Mouse (Mus musculus): ENCODE measurements around the gene Zfp758.
A peak's percentile ranks its signal among the peaks of the same experiment; 100 is the strongest.
"Not testable (repeated sequence)": the region's sequence is repeated elsewhere in the genome, so short reads cannot be mapped to it uniquely, and the experiment has no call there.

Gene Zfp758

DNA sequence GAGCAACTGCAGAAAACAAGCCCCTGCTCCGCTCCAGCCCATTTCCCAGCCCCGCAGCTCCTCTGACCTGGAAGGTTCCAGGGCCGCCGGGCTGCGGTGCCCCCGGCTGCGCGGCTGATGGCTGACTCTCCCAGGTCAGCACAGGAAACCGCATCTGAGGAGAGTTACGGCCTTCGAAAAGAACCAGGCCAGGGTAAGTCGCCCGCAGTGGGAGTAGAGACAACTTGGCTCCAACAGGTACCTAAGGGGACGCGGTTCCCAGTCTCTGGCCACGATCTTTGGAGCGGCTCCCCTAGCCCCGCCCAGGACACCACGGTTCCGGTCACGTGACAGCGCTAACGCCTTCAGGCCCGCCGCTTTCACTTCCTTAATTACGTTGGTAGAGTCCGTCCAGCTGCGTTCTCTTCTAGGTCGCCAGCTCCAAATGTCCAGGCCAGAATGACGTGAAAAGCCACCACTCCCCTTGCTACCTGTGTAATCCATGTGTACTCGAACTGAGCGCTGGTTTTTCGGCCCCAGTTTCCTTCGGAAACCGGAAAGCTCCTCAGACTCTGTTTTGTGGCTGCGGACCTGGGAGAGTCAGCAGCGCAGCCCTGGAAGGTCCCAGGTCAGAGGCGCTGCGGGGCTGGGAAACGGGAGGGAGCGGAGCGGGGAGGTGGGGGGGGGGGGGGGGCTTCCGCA is at the start of gene Zfp758, which contains the start of gene Zfp944:
TSS of gene Zfp758 (plus strand) at position 353 of the 681 bp plus-strand sequence.
TSS of gene Zfp944 (minus strand) at position 300 of the 681 bp plus-strand sequence.
- peak; percentile 59 for DNase-seq (ENCODE audit: low spot score)

DNA sequence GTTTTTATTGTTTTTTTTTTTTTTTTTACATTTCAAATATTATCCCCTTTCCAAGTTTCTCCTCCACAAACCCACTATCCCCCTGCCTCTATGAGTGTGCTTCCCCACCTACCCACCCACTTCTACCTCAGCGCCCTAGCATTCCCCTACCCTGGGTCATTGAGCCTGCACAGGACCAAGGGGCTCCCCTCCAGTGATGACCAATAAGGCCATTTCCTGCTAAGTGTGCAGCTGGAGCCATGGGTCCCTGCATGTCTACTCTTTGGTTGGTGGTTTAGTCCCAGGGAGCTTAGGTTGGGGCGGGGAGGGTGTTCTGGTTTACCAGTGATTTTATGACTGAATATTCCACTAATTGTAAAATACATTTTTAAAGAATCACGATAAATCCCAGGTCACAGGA is 47.0 kb upstream of the Zfp758 start:
- not testable (repeated sequence) for DNase-seq (ENCODE audit: low spot score)

DNA sequence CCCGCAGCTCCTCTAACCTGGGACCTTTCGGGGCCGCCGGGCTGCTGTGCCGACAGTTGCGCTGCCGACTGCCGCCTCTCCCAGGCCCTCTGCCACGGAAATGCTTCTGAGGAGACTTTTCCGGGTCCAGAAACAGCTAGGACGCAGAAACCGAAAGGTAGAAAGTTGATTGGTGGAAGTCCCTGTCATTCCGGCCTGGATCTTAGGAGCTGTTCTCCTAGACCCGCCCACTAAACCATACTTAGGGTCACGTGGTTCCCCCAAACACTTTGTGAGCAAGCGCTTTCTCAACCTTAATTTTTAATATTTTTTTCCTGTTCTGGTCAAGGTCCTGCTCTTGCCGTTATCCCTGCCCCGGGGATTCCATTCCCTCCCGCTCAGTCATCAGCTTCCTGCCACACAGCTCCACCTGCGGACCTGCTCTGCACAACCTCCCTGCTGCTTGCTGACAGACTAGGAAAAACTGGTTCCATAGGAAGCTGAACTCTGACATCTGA is 46.5 kb upstream of the Zfp758 start, which contains the start of gene CT030661.1:
TSS of gene CT030661.1 (minus strand) at position 108 of the 497 bp plus-strand sequence.
- peak; percentile 91 for DNase-seq (ENCODE audit: low spot score)

DNA sequence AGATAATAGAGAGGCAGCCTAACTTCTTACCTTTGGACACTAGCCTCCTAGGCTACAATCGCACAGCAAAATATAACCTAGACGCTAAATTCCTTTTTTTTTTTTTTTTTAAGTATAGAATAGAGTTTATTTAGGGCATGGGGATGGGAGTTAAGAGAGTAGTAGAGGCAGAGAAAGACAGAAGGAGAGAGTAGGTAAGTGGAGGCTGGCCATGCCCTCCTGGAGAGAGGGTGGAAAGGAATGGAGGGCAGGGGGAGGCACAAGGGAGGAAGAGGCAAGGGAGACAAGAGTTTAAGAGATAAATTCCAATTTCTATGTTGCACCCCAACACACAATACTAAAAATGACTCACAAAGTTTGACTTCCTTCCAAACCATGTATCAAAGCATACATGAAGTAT is 46.0 kb upstream of the Zfp758 start:
- DNase-seq (ENCODE audit: low spot score), result not testable (repeated sequence)

DNA sequence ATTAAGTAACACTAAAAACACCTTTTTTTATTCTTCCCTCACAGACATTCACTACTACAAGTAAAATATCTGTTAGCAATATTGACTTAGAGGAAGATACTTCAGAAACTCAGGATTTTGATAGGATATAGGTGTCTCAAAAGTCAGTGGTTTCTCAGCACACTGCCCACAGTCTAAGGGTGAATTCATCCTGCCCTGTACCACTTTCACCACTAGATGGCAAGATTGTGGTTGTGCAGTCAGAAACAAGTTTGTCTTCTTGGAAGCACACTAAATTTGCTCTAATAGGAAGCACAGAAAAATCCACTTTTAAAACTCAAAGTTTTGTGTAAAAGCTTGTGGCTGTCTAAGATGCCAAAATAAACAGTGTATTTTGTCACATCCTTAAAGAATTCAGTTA is 8.5 kb upstream of the Zfp758 start:
- DNase-seq (ENCODE audit: low spot score), result no peak

DNA sequence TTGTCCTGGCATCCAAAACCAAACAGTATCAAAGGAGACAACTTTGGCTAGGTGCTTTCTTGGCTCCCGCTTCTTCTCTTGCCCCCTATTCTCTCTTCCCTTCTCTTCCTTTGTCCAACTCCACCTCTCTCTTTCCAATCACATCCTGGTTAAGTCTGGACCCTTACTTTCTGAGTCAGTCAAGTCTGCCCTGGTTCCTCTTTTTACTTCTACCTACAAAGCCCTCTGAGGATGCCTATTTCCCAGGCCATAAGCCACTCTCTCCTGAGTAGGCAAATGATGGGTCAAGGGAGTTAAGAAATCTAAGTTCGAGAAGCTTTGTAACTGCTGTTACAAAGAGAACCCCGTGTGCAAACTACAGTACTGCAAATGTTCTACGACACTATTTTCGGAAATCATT is 681 bp upstream of the Zfp758 start:
- DNase-seq (ENCODE audit: low spot score), result no peak

DNA sequence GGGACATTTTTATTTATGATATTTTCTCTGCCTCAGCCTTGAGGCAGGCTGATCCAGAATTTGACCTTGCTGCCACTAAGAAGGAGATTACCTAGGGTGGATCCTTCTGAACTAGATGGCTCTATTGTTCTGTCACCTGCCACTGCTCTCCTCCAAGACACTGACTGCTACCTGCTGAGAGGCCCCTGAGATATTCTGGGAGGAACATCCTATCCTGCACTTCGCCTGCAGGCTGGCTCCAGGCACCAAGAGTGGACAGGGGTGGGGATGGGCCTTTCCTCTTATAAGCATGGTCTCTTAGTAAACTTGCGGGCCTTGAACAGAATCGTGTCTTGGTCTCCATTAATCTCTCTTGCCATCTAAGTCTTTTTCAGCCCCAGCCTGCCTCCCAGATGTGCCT is 2.6 kb downstream of the Zfp758 start:
- no peak for DNase-seq (ENCODE audit: low spot score)

DNA sequence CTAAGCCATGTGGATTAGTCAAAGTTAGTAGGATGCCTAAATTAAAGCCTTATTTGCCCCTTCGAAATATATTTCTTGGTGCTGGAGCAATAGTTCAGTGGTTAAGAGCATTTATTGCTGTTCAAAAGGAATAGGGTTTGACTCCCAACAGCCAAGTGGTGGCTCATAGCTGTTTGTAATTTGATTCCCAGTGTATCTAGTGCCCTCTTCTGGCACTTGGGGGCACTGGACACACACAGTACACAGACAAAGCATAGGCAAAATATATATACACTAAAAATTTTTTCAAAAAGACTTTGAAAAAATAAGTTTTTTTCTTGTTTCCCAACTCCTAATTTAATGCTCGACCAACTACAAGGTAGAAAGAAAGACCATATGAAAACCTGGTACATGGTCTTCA is 49.5 kb downstream of the Zfp758 start:
- DNase-seq (ENCODE audit: low spot score), result no peak

DNA sequence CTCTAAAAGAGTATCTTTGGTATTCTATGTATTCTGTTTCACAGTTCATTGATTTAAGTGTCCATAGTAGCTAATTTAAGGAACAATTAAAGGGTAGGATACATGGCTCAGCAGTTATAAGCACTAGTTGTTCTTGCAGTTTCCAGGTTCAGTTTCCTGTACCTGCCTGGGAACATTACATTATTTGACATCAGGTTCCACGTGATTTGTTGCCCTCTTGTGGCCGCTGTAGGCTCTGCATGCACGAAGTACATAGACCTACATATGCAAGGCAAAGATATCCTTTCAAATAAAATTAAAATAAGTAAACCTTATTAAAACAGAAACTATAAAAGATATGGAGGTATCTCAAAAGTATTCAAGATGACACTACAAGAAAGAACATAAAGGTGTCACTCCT is 56.3 kb downstream of the Zfp758 start:
- DNase-seq (ENCODE audit: low spot score), result no peak

DNA sequence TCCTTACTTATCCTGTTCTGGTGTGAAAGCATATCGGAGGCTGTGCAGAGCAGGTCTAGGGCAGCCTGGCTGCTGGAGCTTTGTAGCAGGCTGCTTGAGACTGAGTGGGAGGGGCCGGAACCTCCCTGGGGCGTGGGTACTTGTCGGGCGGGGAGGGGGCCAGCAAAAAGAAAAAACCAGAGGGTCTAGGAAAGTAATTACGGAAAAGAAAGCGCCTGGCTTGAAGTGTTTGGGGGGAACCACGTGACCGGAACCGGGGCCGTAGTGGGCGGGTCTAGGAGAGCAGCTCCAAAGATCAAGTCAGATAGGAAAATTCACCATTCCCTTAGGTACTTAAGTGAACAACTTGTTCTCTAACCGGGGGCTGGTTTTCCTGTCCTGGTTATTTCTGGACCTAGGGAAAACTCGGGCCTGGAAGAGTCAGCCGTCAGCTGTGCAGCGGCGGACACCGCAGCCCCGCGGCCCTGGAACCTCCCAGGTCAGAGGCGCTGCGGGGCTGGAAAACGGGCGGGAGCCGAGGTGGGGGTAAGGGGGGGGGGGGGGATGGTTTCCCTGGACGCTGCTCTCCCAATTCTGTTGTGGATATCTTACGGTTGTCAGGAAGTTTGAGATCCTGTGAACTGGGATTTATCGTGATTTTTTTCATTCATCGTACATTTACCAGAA is 62.8 kb downstream of the Zfp758 start, which contains the start of gene Zfp946:
TSS of gene Zfp946 (plus strand) at position 271 of the 666 bp plus-strand sequence.
- peak; percentile 83 for DNase-seq (ENCODE audit: low spot score)

DNA sequence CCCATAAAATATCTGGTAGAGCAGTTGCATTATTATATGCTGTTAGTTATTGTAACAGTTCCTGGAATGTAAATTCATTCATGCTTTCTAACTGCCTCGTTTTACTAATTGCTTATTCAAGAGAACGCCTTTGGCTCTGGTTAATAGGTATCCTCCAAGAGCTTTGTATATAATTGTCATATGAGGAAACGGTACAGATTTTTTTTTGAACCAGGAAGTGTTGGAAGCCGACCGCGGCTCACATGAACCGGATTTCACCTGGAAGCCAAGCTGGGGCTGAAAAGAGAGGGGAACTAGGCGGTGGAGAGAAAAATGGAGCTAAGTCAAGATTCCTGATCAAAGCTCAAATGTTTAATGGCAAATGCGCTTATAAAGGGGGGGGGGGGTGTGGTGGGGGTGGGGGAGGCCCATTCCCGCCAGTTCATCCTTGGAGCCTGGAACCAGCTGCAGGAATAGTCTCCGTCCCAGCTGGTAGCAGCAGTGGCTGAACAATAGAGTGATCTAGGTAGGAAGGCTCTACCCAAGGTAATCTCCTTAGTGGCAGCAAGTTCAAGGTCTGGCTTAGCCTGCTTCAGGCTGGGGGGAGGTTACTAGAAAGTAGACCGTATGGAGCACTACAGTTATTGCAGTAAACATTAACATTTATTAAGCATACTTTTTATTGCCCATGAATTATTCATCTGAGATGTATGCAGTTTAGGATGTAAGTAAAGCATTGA is 63.5 kb downstream of the Zfp758 start:
- DNase-seq (ENCODE audit: low spot score), result no peak

Measured in testis, postnatal 14 days (tissue).